Mouse (Mus musculus): ENCODE results near the gene Rbpj.

DNA sequence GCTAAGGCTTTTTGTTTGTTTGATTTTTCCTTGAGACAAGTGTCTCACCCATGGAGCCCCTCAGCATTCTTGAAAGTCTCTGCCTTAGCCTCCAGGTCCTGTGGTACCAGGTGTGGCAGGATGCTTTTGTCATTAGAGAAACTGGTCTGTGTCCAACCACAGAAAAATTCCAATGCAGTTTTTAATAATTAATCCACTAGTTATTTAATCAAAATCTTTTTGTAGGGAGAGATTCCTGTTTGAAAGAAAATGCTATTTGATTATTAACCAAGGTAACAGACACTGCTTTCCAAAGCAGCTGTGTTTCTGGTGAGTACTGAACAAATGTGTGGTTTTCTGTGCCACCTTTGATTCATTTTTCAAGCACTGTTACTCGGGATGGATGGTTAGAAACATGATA, 190.6 kb downstream of the Rbpj start:
- TF ChIP-seq POLR2A (IDR thresholded peaks at IDR 0.05; ENCODE audit: borderline replicate concordance, extremely low read depth, low read depth, low read length) (no peak), CTCF (IDR thresholded peaks at IDR 0.05; ENCODE audit: insufficient read depth, low read length) (no peak)
